Mouse (Mus musculus) retina, embryonic 14.5 days (tissue): ENCODE measurements around the gene Ift80.
"Not testable (repeated sequence)": the region's sequence is repeated elsewhere in the genome, so short reads cannot be mapped to it uniquely, and the experiment has no call there.

Experiments used
- DNase-seq: peaks from one replicate; pipeline ENCODE4 v3.0.0-alpha.2; 2015; ENCODE audit warnings: low spot score

Gene Ift80

DNA sequence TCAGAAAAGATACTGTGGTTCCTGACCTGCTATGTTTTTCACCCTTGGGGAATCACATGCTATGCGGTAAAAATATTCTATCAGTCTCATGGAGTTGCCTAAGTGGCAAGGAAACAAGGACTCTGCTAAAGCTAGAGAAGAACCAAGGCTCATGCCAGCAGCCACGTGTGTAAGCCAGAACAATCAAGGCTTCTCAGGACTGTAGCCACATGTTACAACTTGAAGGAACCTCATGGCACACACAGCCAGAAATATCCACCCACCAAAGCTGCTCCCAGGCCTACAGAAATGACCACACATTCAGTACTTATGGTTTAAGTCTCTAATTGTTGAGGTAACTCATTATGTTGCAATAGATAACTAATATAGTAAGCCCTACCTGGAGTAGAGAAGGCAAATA lies 17.8 kb downstream of the Ift80 start:
- no peak for DNase-seq

DNA sequence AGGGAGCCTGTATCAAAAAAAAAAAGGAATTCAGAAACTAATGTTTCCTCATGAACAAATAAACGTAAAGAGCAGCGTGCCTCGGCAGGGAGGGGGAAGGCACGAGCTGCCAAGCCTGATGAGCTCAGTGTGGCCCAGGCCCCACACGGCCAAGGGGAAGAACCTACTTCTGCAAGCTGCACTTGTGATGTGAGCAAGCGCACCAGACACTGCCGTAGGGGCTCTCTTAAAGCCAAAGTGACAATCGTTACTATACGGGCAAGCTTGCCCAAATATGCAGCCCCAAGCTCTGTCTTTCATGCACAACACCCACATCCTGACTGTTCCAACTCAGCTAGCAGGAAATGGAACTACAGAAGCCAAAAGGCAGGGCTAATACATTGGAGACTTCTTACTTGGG lies 23.5 kb downstream of the Ift80 start:
- DNase-seq, result no peak

DNA sequence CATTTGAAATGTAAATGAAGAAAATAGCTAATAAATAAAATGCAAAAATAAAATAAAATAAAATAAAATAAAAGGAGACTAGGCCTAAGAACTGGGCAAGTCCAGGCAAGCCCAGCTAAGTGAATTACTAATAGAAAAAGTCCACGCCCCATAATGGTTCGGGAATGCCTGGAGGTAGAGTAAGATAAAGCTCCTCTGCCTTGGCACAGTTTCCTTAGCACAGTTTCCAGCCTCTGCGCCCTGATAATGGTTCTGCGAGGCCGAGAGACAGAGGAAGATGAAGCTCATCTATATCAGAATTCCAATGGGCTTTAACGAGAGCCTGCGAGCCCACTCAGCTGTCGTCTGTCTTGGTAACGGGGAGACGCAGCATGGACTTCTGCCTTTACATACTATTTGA lies 25.2 kb downstream of the Ift80 start:
- DNase-seq, result no peak

DNA sequence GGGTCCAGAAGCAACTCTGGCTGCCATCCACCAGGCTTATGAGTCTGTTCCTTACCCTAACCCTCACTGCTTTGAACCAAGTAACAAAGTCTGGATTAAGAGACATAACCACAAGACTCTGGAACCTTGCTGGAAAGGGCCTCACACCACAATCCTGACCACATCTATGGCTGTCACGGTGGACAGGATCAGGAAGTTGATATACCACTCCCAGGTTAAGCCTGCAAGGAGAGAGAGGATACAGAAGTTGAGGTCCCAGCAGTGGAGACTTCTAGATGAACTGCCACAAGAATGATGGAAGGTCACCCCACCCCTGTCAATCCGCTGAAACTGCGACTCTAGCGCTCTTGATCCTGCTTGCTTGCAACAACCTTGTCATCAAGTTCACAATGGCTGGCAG lies 26.7 kb downstream of the Ift80 start:
- no peak for DNase-seq

DNA sequence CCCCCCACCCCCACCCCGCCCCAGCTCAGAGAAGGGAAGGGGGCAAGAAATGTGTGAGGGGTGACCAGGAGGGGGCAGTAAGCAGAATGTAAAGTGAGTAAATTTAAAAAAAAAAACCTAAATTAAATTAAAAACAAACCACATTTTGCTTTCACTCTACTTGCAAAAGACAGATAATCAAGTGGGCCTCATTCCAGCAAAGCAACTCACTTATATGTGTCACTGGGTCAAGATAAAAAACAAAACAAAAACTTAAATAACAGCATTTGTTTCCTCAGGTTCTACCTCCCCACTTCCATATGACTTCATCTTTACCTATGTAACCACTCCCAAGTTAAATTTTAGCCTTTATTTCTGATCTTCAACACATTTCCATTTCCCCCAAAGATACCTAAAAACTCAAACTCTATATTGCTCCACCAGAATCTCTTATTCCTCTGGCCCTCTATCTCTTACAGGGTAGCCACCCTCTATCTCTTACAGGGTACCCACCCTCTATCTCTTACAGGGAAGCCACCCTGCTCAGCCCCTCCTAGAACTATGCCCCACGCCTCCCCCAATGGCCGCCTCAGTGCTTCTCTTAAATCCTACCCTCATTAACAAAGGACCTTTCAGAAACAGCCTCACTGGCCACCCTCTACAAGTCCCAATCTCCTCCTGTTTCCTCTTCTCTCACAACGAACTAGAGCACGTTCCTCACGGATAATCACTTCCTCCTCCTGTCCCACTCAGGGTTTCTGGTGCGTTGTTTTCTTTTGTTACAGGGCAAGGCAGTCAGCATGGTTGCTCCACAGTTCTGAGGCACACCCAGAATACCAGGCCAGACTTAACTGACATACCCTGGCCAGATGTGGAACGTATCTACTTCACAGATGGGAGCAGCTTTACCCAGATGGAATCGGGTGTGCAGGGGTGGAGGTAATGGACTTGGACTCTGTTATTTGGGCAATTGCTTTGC lies 28.6 kb downstream of the Ift80 start:
- DNase-seq, result no peak

DNA sequence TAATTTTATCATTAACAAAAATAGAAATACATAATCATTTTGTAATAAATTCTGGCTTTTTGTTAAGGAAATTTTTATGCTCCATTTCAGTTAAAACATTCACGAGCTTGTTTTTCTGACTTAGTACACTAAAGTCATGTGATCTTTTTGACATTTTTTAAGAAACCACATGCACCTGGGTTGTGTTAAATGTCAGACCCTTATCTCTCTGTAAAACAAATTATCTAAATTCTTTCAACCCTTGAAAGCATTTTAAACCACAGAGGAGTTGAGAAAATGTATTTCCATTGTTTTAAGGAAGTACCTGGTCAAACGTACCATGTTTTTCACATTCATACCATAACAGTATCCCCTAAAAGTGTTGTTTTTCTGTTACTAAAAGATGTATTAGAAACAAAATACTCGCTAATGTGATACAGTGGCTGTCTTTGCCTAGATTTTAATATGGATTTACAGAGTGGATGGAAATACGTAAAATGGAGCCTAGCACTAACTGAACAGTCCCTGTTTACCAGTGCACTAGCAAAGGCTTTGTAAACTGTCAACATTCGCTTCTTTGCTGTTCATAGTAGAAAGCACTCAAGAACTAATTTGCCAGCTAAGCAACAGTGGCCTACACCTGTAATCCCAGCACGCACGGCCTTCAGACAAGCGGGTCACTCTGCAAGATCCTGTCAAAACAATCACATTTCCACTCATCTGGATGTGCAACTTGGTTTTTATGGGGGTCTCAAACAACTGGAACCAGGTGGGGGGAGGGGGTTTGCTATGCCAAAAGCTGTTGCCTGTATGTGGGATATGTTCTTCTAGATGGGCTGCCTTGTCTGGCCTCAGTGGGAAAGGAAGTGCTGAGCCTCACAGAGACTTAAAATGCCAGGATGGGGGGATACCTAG lies 29.5 kb downstream of the Ift80 start:
- DNase-seq, result peak; percentile 45

DNA sequence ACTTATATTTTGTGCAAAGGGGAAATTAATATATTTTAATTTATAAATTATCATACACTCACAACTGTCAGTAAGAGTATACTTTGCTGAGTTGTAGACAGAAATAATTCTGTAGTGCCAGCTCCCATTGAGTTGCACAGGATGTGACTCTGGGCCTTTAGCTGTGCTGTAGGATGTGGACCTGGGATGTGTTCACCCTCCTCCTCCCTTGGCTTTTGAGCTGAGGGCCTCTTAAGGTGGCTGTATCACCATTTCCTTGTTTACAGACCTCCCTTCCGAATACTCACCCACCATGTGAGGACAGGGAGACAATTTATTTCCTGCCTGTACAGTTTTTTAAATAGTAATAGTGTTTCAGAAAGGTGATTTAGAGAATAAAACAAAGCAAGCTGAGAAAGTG lies 30.8 kb downstream of the Ift80 start:
- no peak for DNase-seq

DNA sequence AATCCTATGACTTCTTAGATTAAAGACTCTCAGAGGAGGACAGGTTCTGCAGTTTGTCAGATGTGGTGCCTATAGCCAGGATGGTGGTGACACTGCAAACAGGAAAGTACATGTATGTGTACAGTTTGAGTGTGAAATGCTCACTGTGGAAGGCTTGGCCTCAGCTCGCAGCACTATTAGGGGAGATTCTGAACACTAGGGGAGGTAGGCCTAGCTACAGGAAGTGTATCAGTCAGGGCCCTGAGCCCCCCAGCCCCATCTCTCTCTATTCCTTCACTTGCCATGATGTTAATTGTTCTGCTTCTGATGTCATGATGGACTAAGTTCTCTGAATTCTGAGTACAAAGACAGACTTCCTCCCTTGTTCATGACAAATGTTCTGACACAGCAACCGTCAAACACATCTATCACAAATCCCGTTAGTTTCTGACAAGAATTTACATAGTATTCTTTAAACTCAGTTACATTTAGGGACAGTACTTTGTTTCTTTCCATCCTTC lies 35.2 kb downstream of the Ift80 start:
- no peak for DNase-seq

DNA sequence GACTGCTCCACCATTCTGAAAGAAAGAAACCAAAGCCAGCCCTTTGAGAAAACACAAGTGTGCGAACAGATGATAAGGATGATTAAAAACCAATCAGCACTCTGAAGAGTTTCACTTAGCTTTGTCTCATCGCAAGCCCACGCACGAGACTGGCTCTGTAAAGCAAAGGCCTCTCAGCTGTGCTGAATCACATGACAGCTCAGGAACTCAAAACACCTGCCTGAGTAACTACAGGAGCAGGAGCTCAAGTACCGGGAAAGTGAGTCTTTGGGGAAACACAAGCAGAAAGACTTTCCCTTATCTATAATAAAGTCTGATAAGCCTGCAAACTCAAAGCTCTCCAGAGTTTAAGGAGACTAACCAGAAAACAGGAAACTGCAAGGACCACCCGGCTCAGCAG lies 37.0 kb downstream of the Ift80 start:
- no peak for DNase-seq

DNA sequence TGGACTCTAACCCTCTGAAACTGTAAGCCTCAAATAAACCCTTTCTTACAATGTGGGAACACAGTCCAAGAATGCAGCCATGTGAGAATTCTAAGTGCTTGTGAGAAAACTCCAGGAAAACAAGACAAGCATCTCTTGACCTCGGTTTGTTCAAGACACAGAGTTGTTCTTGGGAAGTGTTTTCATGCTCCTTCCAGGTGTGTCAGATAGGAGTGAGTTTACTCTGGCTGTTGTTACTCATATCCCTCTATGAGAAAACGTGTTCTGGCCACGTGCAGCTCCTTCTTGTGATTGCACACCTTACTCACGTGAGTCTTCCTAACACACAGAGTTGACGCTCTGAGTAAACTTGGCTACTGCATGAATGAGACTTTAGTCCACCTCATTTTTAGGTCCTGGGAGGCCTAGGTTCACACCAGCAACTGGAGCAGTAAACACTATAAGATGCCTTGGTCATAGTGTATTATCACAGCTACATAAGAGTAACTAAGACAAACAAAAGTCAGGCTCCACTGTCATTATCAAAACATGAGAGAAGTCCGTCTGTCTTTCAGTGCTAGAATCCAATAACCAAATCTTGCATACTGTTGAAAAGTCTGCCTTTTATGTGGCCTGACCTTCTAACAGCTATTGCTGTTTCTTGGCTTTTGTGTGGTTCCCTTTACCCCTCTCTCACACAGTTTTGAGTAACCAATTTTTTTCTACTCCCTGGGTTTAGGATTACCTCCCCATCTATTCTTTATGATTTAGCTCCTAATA lies 37.7 kb downstream of the Ift80 start:
- DNase-seq, result no peak

DNA sequence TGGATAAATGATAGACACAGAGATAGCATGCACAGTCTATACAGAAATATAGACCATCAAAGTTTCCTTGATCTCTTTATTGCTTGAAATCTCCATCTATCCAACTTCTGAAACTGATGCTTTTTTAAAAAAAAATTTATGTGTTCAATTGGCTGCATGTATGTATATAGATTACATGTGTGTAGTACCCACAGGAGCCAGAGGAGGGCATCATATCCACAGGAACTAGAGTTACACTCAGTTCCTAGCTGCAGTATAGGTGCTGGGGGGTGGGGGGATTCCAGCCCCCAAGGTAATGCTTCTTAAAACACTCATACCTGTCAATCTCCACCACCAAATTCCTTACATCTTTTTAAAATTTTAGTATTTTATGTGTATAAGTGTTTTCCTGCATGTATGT lies 39.7 kb downstream of the Ift80 start:
- peak; percentile 44 for DNase-seq

DNA sequence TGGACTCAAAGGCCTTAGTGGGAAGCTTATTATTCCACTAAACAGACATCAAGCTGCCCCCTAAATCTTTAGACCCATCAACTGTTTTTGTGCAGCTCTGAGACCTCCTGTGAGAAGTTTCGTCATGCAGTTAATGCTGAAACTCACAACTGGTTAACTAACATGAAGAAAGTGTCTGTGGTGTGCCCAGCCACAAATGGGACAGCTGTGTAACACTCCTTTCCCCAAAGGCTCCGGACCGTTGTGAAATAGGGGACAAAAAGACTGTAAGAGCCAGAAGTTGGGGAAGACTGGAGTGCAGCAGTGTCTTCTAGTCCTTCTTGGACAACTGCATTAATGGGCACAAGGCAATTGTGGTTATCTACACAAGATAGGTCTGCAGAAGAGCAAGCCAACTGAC lies 47.0 kb downstream of the Ift80 start:
- no peak for DNase-seq

DNA sequence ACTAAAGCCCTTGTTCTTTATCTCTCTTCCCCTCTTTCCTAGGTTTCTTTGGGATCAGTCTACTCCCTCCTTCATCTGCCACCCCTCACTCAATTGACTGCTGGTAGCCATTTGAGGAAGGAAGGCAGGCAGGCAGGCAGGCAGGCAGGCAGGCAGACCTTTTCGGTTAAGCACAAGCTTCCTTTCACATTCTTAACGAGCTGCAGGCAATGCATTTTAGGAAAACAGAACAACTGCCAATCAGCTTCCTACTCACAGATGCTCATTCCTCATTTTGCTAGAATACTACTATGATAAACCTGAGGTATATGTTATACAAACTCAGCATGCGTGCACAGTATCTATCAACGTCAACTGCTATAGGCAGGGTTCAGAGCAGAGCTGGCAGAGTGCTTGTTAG lies 47.9 kb downstream of the Ift80 start:
- DNase-seq, result no peak

DNA sequence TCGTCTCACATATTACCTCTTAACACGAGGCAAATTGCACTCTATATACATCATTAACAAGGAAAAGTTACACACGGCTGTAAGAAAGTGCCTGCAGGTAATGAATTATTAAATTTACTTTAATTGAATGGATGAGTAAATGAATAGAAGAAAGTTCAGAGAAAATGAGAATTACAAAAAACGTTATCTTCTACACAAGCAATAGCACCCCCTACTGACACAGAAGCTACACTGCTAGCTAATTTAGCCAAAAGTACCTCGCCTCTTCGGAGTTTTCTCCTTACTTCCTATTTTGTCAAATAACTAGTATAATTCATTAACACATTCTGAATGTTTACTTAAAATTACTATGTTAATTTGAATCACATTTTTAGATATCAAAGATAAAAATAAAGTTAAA lies 49.9 kb downstream of the Ift80 start:
- DNase-seq, result peak; percentile 76

DNA sequence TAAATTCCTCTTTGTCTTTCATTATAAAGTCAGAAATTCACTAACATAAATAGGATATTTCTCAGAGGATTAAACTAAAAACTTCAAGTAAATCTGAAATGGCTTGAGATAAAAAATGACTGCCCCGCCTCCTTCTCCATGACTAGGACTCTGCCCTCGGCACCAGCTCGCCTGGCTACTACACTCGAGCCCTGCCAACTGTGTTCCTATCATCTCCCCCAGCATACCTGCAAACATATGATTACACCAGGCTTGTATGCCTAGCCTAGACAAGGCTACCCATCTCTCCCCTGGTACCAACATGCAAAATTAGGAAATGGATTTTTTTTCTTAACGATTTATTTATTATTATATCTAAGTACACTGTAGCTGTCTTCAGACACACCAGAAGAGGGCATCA lies 51.7 kb downstream of the Ift80 start:
- no peak for DNase-seq

DNA sequence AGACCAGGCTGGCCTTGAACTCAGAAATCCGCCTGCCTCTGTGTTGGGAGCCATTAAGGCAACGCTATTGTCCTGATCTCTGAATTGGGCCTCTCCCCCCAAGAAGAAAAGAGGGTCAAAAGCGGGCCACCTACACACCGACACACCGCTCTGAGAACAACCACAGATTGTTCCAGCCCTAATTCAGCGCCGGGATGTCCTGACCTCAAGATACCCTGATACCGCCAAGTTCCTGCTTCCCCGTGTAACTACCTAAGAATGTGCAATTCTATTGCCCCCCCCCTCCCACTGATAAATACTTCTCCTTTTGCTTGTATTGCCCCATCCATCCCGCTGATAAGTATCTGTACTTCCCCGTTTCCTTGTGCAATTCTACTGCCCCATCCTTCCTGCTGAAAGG lies 52.4 kb downstream of the Ift80 start:
- not testable (repeated sequence) for DNase-seq

DNA sequence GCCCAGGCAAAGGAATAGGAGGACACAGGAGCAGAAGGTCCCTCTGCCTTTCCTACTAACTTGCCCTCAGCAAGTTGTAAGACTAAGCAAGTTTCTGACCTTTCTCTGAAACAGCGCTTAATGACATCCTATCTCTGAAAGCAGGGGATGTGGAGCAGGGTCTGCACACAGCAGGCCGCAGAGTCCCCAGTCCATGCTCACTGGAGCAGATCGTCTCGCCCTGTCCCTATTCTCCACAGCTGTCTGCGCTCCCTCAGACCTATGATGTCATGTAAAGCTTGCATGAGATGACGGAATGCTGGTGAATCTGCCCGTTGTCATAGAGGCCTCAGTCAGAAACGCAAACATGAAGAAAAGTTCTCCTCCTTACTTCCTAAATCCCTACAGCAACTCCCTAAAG lies 55.0 kb downstream of the Ift80 start:
- peak; percentile 38 for DNase-seq

DNA sequence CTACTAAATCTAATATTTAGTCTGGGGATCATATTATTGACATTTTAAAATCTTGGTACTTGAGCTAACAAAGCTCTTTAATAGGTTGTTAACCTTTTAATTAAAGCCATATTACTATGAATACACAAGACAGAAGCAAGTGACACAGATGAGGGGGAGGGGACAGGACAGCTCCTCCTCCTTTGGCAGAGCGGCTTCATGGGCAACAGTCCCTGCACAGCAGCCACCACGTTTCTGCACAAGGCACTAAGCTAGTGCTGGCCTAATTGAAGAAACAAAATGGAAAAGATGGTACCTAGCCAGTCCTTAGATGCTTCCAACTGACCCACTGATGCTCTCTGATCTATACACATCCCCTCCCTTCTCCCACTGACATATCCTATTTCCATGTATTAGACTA lies 55.5 kb downstream of the Ift80 start:
- peak; percentile 17 for DNase-seq

DNA sequence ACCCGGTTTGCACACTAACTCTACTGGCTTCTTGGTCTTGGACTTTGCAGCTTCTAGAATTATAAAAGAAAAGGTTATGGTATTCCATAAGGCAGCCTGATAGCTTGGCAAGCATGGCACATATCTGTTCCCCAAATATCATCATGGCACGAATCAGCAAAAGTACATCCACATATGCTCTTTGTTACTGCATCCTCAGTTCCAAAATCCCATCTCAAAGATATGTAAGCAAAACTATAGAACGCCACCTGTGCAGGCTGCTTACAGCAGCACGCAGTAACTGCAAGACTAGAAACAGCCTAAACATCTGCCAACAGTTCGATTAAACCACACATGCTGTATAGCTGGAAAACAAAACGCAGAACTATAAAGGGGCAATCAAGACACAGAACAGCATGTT lies 62.5 kb downstream of the Ift80 start:
- no peak for DNase-seq

DNA sequence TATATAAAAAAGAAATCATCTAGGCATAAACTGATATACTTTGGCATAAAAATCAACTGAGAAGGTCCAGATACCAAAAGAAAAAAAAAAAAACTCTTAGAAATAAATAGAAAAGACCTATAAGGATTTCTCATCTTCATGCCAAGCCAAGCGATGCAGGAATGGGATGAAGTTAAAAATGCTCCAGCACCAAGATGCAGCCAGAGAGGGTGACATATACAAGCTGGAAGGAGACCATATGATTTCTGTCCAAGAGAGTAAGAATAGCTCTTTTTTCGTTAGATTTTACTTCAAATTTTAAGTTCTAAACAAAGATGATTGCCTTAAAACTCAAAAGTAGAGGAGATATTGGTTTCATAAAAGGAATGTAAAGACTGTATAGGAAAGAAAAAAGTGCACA lies 64.1 kb downstream of the Ift80 start:
- no peak for DNase-seq

DNA sequence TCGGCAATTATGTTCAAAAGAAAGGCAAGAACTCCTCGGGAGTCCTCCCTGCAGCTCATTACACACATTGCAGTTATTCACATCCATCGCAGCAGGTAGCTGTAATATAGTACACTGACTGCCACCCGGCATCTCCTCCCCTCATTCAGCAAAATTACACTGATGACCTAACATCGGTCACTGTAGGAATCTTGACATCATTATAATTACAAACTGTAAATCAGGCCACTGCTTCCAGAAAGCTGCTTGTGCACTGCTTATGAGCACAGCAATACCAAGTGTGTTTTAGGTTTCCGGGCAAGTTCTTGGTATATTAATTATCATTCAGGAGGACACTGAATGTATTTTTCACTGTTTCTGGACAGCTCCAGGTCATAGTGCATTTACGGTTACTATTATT lies 65.1 kb downstream of the Ift80 start:
- DNase-seq, result no peak

DNA sequence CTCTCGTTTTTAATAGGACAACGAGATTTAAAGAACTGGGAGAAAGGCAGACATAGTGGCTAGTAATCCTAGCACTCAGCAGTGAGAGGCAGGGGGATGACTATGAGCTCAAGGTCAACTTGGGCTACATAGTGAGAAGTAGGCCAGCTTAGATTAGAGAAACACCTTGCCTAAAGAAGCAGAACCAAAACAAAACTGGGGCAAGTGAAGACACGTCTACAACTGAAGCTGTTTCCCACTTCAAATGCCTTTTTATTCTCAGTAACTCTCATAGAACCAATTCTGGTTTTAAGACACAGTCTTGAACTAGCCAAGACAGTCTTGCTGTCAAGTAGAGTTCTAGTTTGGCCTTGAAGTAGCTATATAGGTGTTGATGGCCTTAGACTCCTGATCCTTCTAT lies 67.7 kb downstream of the Ift80 start:
- no peak for DNase-seq
